Mouse (Mus musculus): ENCODE data around the gene Dnttip2. TPM values are rescaled to one million over a fixed set of nuclear protein-coding genes. Genes with fewer than 3 reads are reported as not detected.
"Not testable (repeated sequence)": the region's sequence is repeated elsewhere in the genome, so short reads cannot be mapped to it uniquely, and the experiment has no call there.

Dnttip2 gene
- total RNA-seq, 2 experiments from 2014 or later, result 30.1 to 32.1 TPM

DNA sequence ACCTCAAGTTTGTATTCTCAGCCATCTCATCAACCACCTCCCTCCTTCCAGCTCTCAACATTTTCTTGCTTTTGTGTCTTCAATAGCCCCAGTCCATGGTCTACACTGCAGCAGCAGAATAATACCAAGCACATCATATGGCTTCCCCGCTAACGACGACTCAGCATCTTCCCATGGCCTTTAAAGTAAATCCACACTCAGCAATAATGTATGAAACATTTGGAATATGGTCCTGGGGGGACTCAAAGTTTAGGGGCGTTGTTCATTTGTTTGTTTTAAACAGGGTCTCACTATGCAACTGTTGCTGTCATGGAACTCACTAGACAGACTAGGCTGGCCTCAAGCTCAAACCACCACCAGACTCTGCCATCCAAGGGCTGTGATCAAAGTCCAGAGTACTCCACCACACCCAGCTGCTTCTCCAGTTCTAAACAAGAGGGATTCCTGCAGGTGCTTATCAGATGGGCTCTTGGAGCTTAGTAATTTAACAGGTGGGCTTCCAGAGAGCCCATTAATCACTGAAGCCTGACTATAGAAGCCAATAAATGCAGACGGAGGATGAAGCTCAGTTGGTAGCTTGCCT lies 14.5 kb downstream of the Dnttip2 start:
- no peak for DNase-seq (ENCODE audit: low spot score in 2 of 2)

DNA sequence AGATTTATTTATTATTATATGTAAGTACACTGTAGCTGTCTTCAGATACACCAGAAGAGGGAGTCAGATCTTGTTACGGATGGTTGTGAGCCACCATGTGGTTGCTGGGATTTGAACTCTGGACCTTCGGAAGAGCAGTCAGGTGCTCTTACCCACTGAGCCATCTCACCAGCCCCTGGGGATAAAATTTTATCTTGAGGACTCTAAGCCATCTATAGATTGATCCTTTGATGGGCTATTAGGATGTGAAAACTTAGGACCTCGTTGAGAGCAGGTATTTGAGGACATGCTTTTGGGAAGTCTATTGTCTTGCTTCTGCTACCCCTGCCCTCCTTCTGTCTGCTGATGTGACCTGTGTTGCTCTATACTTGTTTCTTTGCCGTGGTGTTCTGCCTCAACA lies 15.2 kb downstream of the Dnttip2 start:
- DNase-seq (ENCODE audit: low spot score in 2 of 2), result not testable (repeated sequence)

DNA sequence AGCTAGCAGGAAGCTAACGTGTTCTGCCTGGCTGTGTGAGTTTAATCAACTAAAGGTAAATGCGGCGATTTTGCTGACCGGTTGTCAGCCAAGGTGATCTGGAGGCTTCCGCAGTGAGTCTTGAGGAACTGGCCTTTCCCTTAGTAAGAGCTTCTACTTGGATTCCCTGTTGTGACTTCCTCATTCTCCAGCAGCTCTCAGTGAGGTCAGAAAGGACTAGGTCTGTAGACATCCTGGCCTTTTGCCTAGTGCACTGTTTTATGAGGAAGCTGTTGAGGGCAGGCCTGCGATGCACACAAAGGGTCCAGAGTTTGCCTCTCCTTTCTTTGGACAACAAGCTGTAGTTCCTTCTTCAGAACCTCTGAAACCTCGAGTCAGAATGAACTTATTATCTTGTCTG lies 16.5 kb downstream of the Dnttip2 start:
- no peak for DNase-seq (ENCODE audit: low spot score in 2 of 2)

DNA sequence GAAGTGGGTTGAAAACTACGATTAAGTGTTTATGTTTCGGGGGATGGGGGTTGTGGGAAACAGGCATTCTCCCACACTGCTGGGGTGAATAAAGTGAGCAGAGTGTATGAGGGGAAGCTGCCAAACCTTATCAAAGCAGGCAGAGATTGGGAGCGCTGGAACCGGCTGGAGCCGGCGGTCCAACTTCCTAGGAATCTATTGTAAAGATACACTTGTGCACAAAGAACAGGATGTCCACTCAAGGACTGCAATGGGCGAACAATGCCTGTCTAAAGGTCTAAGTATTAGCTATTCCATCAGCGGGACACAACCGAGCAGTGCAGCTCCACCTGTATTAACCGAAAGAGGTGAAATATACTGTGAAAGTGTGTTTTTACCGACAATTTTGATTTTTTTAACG lies 17.6 kb downstream of the Dnttip2 start:
- DNase-seq (ENCODE audit: low spot score in 2 of 2), result no peak

DNA sequence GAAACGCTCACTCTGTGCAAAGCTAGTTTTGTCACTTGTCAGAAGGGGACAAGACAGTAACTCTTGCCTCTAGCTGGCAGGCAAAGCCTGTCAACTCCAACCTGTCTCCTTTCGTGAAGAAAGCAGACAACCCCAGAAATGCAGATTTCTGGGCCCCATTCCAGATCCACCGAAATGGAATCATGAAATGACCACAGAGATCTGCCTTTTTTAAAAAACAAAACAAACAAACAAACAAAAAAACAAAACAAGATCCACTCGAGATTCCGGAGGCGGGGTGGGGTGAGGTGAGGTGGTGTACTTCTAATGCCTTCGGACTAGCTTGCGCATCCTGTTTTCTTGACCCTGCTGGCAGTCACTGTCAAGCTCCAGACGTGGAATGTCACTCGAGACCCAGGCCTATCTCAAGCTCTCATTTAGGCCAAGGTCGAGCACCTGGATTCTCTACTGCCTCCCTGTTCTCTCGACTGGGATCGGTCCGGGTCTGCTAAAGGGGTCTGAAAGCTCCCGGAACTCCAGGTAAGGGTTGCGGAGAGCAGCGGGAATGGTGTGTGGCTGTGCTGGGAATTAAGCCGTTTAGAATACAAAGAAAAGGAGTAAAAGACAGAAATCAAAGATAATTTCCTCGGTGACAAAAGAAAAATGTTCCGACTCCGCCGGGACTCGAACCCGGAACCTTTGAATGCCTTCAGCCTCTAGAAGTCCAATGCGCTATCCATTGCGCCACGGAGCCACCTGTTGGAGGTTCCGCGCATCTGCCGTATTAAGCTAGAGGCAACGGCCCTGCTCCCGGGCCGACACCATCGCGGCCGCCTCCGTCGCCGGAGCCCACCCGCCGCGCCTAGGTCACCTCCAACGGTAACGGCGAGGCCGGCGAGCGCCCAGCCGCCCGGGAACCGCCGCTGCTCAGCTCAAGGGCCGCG lies 18.4 kb downstream of the Dnttip2 start:
- peak; percentile 83 to 84 for DNase-seq (ENCODE audit: low spot score in 2 of 2)

DNA sequence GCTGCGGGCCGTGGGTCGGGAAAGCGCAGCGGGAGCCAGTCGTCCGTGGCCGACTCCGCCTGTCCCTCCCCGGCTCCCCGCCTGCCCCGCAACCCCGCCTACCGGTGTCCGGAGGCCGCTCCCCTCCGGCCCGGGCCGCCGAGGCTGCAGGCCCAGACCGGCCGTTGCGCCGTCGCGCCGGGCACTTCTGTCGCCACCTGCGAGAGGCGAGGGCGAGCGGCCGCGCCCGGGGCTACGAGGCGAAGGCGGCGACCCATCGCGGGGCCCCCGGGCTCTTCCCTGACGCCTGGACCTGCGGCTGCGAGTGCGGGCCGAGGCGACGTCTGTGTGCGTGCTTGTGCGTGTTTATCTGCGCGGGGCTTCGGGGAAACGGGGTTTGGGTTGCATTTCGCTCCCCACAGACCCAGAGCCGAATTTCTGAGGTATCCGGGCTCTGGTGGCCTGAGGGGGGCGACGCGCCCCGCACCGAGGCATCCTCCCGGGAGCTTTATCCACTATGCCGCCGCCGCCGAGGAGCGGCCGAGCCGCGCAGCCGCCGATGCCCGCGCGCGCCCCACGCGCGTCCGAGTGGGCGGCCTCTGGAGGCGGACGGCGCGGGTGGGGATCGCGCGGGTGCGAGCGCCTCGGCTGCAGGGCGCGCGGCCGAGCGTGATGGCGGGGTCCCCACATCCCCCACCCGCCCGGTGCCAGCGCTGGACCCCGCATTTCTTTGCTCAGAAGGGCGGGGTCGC lies 19.2 kb downstream of the Dnttip2 start:
- peak; percentile 43 to 72 for DNase-seq (ENCODE audit: low spot score in 2 of 2)

DNA sequence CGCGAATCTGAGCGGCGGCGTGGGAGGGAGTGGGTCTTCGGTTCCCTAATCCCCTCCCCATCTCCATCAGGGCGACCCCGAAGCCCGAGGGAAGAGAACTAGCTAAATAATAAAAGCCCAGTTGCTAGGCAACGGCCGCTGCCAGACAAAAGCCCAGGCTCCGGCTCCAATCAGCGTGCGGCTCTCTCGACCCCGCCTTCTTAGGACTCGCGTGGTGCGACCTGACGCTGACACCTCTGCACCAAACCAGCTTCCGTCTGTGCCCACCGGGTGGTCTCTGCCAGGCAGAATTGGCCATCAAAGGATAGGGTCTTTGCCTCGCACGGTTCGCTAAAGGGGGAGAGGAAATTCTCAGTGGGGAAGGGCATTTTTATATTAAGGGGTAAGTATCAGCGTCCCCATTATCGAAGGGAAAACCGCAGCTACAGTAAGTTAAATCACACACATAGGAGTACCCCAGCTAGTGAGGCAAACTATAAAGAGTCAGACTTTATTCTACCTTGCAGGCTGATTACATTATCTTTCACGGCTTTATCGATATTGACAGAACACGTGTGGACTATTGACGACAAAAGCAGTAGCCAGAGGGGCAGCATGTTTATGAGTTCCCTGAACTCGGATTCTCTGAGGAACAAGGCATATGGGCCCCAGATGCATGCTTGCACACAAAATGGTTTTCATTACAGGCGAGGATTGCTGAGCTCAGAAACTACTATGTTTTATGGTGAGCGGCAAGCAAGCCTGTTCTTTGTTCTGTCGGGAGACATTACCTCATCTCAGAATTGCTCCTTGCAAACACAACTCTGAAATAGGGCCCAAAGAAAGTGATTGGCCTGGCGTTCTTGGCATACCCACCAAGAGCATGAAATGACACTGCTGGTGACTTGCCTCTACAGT lies 20.0 kb downstream of the Dnttip2 start, which contains the start of gene Bcar3:
Gene Bcar3, plus strand, starts transcription at position 183 of the 897 bp plus-strand sequence.
- peak; percentile 89 to 91 for DNase-seq (ENCODE audit: low spot score in 2 of 2)

DNA sequence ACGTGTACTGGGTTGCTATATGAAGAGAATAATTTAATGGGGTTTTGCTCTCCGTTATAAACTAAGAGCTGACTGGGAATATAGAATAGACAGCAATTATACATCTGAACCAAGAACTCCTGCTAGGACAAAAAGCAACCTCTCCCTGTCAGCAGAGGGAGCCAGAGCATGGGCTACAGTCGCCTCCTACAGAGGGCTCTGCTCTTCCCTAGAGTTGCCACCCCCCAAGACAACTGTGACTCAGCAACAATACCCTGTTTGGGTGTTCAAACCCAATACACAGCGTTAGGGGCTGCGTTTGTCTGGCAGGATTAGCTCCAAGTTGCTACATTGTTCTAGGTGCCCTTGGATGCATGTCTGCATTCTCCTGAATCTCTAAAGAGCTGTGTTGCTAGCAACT lies 21.3 kb downstream of the Dnttip2 start:
- peak; percentile 66 to 74 for DNase-seq (ENCODE audit: low spot score in 2 of 2)

DNA sequence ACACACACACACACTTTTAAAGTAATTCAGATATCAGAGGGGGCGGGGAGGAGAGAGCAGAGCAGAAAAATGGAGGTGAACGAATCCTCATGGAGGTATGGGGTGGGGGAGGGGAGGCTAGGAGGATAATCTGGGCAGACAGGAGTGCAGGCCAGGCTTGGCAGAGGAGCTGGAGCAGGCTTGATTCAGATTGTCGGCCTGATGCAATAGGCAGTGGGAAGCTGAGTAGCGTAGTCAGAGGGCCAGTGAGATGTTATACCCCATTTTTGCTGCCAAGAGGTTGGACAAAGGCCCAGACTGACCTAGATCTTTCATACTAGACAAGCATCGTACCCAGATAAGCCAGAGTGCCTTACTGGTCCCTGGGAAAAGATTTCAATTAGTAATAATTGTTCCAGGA lies 22.8 kb downstream of the Dnttip2 start:
- no peak for DNase-seq (ENCODE audit: low spot score in 2 of 2)

DNA sequence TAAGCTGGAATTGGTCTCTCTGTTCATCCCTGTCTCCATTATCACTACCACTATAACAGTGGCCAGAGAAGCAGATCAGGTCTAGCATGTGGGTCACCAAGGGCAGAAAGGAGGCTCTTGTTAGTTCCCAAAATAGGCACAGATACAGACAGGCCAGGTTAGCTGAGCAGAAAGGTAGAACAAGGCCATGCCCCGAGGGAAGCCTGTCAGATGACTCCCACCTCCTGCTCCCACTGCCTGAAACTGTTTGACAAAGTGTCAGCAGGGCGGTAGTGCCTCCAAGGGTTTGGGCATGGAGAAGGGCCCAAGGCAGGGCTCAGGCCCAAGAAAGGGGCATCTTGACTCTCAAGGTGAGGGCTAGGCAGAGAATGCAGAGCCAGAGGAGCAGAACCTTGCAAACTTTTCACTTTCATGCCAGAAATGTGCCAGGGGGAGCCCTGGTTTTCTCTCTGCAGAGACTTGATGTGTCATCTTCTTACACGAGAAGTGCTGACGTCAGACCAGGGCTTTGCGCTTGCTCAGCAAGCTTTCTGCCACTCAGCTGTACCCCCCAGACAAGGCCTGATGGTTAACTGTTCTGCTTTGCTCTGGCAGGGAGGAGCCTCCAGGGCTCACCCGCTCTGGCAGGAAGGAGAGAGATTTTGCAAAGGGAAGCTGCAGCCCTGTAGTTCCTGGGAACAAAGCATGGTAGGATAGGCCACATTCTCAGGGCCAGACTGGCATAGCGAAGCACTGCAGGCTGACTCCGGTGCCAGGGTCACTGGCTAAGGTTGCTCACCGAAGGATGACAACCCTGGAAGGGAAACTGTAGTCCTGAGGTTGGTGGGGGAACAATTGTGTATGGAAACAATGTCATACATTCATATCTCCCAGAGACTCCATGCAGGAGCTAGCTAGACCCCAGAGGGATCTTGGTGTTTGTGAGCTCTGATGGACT lies 27.1 kb downstream of the Dnttip2 start:
- peak; percentile 61 to 70 for DNase-seq (ENCODE audit: low spot score in 2 of 2)

DNA sequence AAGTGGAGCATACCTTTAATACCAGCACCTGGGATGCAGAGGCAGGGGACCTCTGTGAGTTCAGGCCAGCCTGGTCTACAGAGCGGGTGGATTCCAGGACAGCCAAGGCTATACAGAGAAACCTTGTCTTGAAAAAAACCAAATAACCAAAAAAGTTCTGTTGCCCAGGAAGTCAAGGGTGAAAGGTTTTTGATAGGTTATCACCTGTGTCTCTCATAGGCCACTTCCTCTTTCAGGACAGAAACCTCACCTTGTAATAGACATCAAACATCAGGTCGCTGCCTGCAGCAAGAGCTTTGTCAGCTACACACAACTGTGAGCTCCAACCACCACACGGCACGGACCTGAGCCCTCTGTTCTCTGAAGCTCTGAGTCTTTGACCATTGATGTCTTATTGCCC lies 30.4 kb downstream of the Dnttip2 start:
- no peak for DNase-seq (ENCODE audit: low spot score in 2 of 2)

DNA sequence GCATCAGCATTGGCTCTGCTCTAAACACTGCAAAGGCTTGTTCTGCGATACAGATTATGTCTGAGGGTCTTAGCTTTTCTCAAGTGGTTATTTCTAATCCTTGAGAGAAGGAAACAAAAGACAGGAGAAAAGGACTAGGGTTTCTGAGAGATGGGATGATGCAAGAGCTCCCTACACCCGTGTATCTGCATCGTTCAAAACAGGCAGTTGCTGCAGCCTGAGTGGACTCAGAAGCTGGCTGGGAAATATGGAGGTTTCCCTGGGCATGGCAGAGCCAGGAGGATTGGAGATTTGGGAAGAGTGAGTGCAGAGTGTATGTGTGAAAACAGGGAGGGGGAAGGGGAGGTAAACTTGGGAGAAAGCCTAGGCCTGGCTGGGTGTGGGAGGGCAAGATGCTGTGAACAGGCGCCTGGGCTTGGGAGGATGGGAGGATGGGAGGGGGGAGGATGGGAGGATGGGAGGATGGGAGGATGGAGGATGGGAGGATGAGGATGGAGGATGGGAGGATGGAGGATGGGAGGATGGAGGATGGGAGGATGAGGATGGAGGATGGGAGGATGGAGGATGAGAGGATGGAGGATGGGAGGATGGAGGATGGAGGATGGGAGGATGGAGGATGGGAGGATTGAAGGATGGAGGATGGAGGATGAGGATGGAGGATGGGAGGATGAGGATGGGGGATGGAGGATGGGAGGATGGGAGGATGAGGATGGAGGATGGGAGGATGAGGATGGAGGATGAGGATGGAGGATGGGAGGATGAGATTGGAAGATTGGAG lies 33.9 kb downstream of the Dnttip2 start:
- no peak for DNase-seq (ENCODE audit: low spot score in 2 of 2)

DNA sequence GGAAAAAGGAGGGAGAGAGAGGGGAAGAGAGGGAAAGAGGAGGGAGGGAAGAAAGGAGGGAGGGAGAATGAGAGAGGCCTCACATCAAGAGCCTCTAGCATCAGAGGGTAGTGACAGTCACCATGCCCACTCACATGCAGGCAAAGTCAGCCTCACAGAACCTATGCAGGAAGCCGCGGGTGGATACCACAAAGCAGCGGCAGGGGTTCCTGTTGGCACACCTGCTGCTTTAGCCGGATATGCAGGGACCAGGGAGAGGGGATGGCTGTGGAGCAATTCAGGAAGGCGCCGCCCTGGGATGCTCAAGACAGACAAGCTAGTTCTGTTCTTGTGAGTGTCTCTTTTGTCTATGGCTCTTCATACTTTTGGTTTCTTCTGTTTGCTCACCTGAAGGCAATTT lies 34.8 kb downstream of the Dnttip2 start:
- no peak for DNase-seq (ENCODE audit: low spot score in 2 of 2)

DNA sequence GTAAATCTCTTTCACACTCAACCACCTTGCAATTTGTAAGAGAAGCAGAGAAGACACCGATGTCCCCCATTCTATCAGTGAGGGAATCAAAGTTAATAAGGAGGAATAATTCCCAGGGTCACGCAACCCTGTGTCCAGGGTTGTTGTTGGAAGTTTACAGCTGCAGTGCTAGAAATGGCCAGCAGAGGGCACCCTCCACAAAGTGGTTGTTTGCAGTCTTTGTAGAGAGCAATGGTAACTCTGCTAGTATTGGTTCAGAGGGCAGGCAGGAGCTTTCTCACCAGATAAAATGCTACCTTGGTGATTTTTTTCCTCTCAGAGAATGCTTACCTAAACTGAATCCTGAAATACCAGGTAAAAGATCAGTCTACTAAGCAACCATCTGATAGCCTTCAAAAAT lies 37.9 kb downstream of the Dnttip2 start:
- DNase-seq (ENCODE audit: low spot score in 2 of 2), result peak; percentile 85 to 89

DNA sequence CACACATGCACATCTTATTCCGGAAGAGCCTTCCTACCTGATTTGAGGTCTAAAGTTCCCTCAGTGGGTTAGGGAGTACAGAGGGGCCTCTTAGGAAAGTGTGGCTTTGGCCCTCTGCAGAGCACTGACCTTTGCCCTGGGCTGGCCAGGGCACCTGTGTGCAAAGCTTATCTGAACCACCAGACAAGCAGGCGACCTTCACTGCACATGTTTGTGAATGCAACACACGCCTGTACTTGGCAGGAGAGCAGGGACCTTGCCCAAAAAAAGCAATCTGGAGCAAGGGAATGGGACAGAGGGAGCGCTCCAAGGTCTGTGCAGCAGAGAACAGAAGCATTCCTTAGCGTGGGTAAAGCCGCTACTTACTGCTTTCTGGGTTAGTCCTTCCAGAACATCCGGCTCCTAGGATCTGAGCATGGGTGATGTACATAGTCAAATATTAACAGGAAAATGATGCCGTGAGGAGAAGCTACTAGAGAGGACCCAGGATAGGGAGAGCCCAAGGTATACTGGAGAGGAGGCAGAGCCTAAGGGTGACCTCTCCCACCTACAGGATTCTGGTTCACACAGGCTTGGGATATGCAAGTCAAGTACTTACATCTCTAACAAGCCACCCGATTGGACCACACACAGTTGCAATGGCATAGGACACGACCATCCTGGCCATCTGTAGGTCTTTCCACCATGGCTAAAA lies 38.9 kb downstream of the Dnttip2 start:
- no peak for DNase-seq (ENCODE audit: low spot score in 2 of 2)

DNA sequence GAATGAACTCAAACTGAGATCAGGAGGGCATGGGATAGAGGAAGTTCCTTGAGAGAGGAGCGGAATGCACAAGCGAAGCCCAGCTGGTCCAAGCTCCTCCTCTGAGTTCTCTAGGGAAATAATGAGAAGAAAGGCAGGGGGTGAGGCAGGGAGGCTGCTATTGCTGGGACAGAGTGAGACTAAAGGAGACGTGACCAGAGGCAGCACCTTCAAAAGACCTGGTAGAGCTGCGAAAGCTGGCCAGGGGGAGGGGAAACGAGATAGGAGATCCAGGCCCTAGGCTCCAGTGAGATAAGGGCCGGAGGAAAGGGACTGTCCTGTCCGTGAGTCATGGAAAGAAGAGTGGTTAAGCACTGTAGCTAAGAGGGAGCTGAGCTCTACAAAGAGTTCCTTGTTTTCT lies 39.7 kb downstream of the Dnttip2 start:
- DNase-seq (ENCODE audit: low spot score in 2 of 2), result no peak

DNA sequence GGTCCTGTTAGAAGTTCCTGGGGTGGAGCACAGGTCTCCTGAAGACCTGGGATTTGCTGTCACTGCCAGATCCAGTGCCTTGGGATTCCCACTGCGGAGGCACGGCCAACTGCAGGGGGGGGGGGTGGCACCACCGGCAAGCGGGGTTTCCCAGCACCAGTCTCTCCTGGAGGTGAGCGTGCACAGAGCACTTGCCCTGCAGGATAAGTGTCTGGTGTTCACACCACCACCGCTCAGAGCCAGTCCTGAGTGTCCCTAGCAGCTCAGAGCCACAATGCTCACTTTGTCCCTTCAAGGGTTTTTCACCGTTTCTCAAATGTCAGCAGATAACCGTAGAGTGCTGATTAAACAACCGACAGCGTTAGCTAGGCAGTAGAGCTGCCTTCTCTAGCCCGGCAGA lies 42.4 kb downstream of the Dnttip2 start:
- no peak for DNase-seq (ENCODE audit: low spot score in 2 of 2)

DNA sequence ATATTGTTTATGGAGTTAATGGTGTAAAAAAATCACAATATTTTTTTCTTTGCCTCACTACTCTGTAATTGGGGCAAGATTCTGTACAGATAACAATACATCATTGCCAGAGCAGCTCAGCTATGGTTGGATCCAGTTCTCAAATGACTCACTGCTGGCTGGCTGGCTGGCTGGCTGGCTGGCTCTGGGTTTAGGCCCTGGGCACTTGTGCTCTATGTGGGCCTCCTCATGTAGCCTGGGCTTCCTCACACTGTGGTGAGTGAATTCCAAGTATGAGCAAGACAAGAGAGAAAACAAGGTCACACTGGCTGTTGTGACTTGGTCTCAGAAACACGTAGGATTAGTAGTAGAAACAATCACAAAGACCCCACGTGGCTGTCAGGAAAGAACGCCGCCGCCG lies 43.2 kb downstream of the Dnttip2 start:
- DNase-seq (ENCODE audit: low spot score in 2 of 2), result peak in 1 of 2 experiments; percentile 12
